Mouse (Mus musculus) E14TG2a.4 (cell line): ENCODE data around the gene Zcchc17.

Source experiments
- CTCF ChIP-seq: conservative IDR thresholded peaks from 2 replicates; pipeline ENCODE4 v1.5.1; 2014; ENCODE audit warnings: low read length
- POU5F1 ChIP-seq: IDR thresholded peaks from 2 replicates; pipeline ENCODE4 v1.6.1; 2014; ENCODE audit warnings: low read length, borderline replicate concordance

DNA sequence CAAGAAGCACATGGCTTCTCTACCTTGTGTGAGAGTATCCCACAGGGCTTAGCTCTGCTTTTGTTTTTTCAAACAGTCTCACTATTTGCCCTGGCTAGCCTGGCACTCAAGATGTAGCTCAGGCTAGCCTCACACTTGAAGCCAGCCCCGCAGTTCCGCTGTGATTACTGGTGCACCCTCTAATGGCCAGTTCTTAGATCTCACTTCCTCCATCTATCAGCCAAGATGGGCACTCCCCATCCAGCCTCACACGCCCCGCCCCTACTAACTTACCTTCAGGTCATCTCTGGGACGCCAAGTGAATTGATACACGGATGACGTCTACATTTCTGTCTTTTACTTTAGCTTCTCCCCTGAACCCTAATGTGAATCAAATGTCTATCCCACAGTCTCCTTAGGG lies 40.2 kb downstream of the Zcchc17 start:
- no peak for TF ChIP-seq CTCF
- TF ChIP-seq POU5F1, result no peak
